Mouse (Mus musculus) NIH3T3 (cell line): Measurements from ENCODE around the gene Specc1.
"Not testable (repeated sequence)": the region's sequence is repeated elsewhere in the genome, so short reads cannot be mapped to it uniquely, and the experiment has no call there.

Source experiments
- DNase-seq: peaks from one replicate; pipeline ENCODE4 v3.0.0-alpha.2; 2012; ENCODE audit warnings: low read depth

The Specc1 gene

DNA sequence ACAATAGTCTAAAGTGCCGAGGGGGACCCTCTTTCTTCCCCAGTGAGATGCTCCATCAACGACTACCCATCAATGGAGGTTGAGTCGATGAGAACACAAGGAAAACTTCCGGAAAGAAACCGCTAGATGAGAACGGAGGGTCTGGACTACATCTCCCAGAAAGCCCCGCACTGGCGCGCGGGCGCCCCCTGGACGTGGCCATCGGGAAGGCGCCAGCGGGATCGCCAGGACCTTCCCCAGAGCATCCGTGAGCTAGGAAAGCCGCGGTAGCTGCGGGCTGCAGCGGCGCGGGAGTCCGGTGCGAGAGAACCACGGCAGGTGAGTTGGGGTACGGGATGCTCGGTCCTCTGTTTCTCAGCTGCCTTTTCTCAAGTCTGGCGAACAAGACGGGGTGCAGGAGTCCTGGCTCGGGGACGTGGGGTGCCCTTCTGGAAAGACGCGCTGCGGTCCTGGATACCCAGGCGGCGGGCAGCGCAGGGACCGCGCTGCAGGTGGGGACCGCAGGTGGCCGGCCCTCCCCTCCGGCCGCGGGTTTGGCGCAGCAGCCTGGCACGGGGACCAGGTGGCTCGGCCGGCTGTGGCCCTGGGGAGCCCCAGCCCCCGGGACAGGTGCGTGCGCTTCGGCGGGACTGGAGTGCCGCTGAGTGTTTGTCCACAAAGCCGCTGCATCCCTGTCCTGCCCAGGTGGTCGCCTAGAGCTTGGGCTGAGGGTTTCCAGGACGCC lies at the start of gene Specc1:
Gene Specc1 (plus strand): TSS at position 192 of the 724 bp plus-strand sequence.
- peak; percentile 96 for DNase-seq

DNA sequence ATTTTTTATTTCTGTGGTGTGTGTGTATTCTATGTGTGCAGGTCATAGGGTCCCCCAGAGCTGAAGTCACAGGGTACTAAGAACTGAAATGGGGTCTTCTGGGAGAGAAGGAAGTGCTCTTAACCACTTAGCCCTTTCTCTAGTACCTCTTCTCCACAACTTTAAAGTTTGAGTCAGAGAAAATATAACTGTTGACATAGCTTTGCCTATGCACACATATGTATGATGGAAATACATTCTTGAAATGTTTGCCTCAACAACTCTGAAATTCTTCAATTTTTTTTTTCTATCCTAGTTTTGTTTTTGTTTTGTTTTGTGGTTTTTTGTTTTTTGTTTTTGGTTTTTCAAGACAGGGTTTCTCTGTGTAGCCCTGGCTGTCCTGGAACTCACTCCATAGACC lies 48.2 kb upstream of the Specc1 start:
- DNase-seq, result no peak

DNA sequence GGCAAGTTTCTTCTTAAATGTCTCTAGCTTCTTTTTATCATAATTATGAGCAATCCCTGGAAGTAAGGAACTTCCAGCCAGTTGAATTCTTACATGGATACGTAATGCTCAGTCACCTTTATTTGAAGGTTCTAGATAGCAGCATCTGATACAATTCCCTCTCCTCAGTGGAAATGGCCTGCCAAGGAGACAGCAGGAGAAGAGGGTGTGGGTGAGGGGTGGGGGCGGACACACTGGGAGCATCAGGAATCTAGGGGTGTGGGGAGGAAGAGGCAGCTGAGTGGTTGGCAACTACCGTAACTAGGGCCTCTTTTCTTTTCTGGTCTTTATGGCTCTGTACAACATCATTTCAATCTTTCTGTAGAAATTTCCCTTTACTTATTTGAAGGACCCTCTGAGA lies 36.9 kb upstream of the Specc1 start:
- no peak for DNase-seq

DNA sequence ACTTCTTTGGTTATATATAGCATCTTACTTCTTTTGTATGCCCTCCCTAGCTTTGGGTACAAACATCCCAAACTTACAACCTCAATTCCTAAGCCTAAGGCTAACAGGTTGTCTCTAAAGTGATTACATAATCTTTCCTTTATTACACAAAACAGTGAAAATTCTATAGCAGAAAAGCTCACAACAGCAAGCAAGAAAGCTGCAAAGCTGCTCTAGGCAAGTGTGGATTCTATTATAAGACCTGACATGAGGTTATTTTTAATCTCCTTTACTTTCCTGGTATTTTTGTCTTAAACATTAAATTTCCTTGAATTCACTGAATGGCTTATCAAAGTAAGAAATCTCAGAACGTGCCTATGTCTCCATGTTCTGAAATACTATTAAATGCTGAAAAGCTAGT lies 33.3 kb upstream of the Specc1 start:
- DNase-seq, result no peak

DNA sequence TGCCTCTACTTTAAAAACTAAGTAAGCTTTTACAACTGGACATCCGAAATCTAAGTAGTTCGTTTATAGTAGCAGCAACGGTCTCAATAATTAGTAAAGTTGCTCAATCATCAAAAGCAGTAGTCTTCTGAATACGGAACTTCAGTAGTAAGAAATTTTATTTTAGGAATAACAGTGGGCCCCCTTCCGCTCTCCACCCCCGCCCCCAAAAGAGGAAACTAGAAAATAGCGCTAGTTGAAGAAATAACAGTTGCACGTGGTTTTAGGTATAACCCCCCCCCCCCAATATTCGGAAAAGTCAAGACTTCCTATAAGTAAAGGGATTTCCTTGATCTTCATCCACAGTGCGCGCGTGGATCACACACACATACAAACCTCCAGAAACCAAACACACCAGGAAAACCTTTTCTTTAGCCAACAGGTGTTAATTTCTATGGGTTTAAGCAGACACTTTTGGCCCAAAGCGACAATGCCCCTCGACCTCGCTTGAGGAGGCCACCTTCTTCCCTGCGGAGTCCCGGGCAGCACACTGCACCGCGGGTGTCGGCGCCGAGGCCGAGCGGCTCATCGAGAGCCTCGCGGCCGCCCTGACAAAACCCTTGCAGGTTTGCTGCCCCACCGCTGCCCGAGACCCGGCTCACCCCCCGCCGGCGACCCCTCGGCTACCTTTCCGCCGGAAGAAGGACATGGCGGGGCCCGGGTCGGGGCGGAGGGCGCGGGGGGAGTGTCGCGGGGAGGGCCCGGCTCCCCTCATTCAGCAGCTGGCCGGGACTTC lies 27.1 kb upstream of the Specc1 start:
- no peak for DNase-seq

DNA sequence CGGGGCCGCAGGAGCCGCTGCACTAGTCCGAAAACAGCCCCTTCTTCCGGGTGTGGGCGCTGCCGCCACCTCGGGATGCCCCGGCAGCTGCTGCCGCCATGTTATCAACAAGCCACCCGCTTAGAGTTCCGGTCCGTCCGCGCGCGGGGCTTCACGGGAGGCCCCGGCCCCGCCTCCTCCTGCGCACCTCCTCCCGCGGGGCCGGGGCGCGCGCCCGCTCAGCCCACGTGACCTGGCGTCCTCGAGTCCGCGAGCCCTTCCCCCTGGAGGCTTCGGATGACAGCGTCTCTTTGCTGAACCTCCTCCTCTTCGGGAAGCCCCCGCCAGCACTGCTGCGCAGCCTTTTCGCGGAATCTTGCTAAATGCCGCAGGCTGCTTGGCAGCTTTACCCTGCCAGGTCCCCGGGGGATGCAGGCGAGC lies 26.5 kb upstream of the Specc1 start, which contains the start of gene Akap10:
Gene Akap10 (minus strand): TSS at position 155 of the 420 bp plus-strand sequence.
- DNase-seq, result peak; percentile 98

DNA sequence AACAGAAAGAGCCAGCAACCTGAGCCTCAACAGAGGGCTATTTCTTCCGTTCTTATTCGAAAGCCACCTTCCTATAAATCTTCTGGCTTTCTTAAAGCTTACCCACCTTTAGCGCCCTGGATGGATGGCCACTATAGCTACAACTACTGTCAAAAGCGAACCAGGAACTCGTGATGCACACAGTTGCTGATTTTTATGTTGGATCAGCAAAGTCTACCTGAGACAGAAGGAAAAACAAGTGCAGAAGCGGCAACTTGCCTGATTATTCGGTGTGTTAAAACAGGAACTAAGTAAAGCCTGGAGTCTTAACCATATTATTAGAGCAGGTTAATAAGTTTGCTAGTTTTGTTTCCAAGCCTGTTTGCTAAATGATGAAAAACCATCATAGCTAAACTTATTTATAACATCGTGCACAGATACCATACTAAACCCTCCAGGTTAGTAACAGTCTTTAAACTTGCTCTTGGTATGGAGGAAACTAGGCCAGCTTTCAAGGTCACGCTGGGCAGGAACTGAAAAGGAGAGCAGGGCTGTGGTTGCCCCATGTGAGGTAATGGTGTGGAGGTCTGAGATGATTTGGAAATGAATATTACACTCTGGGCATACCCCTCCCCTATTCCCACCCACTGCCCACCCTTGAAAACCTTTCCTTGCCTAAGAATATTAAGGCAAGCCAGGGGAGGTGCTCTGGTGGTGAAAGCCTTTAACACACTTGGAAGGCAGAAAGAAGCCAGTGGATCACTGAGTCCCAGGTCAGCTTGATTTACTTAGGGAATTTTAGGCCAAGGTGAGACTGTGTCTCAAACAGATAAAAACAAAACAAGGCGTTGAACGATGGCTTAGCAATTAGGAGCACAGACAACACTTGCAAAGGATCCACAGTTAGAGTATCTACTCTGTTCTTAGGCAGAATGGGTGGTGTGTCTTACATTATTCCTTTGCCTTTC lies 25.6 kb upstream of the Specc1 start:
- peak; percentile 36 for DNase-seq

DNA sequence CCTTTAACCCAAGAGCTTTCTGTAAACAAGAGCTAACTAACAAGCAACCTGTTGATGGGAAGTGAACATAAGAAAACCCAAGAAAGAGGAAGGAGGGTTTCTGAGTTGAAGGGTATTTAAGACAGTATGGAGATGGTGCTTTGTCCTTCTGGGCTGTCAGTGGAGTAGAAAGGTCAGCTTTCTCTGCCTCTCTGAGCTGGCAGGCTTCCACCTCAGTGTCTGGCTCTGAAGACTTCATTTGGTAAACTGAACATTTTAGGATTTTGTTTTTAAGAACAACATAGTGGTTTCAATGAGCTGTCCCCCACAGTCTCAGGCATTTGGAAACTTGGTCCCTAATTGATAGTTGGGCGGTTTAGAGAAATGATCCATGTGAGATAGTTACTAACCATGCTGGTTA lies 18.8 kb upstream of the Specc1 start:
- no peak for DNase-seq

DNA sequence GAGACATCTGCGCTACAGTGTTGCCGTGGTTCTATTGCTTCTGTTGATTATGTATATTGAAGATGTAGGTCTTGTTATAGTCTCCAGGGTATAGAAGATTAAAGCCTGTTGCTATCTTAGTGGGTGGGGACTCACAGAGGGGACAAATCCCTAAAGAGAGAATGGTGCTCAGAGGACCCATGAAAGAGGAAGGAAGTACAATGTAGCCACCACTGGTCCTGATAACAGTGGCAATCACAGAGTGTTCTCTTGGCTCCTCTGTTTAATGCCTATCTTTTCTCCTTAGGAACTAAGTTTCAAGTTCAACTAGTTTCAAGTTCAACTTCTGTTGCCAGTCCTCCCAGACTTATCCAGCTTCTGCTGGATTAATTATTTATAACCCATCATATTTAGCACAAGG lies 13.7 kb upstream of the Specc1 start:
- no peak for DNase-seq

DNA sequence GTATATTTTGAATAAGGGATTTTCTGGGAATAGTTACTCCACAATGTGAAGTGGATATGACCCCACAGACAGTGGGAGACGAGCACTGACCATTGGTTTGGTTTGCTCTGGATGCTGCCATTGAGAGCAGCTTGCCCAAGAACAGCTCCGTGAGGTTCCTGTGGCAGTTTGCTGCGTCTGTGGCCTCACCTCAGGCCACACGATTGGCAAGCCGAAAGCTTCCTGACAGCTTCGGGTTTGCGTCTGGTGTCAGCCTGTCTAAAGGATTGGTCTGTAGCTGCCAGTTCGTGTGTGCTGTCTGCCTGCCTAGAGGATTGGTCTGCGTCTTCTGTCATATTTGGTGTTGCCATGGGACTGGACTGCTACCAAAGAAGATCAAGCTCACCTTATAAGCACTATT lies 12.1 kb upstream of the Specc1 start:
- no peak for DNase-seq

DNA sequence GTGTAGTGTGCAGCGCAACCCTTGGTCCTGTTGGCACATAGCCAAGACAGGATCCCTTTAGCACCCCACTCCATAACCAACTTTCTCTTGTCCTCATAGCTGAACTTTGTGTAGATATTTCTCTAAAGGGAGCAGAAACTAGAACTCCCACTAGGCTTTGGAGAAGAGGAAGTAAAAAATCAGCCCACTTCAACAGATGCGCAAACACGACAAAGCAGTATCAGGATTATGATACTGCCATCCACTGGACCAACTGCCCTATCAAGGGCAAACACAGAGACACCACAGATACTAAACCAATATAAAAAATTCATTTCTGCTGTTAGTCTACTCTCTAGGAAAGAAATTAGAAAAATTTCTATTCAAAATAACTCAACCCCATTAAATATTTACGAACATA lies 10.0 kb upstream of the Specc1 start:
- DNase-seq, result no peak

DNA sequence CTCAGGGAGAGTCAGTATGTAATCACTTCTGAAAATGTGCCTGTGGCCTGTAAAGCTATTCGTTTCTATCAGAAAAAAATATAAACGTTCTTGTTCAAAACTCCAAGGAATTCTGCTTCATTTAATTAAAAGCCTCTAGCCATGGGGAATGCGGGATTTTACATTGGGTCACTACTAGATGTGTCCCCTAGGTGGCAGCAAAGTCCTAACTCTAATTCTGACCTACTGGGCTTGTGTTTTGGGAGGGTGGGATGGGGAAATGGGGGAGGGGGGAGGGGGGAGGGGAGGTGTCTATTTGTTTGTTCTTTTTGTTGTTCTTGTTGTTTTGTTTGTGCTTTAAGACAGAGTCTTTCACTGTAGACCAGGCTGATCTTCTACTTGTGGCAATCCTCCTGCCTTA lies 7.2 kb upstream of the Specc1 start:
- DNase-seq, result peak; percentile 83

DNA sequence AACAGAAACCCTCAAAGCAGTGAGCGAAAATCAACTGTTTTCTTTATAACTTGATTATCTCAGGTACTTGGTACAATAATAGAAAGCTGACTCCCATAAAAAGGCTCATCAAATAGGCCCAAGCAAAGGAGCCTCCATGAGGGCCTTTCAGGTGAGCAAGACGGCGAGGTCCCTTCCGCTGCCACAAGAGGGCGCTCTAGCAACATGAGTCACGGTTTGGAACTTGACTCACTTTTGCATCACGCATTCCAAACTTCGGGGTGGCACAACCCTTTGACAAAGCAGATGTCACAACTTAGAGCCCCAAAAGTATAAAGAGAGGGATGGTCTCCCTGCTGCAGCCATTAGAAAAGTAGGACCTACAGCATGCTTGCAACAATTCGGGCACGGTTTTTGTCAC lies 5.9 kb upstream of the Specc1 start:
- peak; percentile 93 for DNase-seq

DNA sequence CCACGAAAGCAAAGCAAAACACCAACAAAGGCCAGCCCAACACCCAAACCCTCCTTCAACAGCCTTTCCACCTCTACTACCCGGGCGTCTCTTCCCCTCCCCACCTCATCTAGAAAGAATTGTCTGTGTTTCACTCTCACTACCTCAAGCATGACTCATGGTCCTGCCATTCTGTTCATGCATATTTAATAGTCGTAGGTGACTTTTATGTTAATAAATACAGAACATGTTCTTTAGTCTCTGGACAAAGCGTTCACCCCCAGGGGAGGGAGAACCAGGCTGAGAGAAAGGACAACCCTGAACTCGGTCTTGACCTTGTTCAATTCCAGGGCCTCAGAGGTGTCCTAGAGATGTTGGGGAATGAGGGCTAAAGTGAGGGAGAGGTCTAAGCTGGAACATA lies 1.4 kb upstream of the Specc1 start:
- peak; percentile 26 for DNase-seq

DNA sequence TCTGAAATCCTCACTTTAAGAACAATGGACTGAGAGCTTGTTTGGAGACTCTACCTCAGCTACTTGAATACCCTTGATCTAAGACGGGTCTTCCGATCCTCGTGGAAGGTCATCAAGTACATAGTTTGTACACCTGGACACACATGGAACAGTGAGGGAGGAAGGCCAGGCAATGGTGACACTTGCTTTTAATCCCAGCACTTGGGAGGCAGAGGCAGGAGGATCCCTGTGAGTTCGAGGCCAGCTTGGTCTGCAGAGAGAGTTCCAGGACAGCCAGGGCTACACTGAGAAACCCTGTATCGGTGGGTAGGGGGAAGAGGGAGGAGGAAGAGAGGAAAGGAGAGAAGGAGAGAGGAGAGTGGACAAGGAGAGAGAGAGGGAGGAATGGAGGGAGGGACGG lies 612 bp upstream of the Specc1 start:
- DNase-seq, result no peak

DNA sequence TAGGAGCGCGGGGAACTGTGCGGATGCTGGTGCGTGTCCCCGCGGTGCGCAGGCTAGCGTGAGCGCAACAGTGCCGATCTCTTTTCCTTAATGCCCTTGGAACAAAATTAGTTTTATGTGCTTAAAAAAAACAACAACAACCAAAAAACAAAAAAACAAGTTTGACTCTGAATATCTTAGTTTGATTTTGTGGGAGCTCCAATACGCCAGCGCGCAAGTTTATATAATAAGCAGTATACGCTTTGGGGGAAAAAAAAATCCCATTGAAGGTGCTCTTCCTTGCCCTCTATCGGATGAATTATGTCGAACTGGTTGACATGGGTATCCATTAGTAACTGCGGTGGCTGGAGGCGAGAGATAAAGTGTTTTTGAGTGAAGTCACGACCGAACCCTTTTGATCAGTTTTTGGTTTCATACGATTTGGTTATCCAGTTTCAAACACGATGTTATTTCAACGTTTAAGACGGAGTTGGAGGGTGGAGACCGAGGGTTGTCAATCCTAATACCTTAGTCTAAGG lies 792 bp downstream of the Specc1 start:
- no peak for DNase-seq

DNA sequence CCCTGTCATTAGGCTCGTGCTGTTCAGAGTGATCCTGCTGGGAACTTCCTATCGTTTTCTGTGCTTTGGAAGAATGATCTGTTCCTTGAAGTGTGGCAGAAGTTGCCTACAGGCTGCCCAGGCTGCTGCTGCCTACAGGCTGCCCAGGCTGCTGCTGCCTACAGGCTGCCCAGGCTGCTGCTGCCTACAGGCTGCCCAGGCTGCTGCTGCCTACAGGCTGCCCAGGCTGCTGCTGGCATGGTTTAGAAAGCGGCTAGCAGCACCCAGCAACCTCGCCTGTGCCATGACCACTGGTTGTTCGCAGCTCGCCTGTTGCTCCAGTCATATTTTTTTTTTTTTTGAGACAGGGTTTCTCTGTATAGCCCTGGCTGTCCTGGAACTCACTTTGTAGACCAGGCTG lies 2.1 kb downstream of the Specc1 start:
- not testable (repeated sequence) for DNase-seq

DNA sequence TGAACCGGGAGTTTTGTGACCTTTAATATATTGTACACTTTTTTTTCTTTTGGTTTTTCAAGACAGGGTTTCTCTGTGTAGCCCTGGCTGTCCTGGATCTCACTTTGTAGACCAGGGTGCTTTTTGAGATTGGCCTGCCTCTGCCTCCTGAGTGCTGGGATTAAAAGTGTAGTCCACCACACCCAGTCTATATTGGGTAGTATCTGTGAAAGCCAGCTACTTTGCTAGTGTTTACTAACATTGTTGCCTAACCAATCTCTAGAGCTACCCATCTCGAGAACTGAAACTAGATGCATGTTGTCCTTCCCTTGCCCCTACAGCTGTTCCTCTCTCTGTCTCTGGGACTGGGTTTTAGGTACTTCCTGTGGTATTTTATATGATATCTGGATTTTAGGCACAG lies 3.5 kb downstream of the Specc1 start:
- DNase-seq, result no peak

DNA sequence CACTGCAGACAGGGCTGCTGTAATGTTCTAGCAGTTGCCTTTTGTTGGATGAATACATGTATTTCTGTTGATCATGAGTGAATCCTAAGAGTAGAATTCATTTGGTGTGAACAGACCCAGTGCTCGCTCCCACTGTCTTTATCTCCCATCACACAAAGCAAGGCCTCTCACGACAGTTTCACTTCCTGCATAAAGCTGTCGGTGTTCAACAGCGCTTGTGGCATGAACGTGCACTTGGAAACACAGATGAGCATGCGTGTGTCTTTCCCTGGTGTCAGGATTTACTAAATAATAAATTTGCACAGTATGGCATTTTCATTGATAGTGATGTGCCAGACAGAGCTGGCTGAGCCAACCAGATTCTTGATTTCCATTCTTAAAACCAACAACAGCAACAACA lies 6.1 kb downstream of the Specc1 start:
- no peak for DNase-seq

DNA sequence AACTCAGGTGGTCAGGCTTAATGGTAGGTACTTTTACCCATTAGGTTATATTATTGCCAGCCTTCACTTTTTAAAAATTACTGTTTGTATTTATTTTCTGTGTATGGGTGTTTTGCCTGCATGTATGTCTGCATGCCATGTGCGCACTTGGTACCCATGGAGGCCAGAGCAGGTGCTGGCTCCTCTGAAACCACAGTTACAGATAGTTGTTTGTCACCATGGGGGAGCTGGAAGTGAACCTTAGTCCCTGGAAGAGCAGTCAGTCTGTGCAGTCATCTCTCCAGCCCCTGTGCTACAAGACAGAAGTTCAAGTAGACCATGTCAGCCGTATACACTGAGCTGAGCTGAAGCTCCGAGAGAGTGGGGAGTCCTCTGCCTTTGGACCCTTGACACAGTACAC lies 6.6 kb downstream of the Specc1 start:
- no peak for DNase-seq

DNA sequence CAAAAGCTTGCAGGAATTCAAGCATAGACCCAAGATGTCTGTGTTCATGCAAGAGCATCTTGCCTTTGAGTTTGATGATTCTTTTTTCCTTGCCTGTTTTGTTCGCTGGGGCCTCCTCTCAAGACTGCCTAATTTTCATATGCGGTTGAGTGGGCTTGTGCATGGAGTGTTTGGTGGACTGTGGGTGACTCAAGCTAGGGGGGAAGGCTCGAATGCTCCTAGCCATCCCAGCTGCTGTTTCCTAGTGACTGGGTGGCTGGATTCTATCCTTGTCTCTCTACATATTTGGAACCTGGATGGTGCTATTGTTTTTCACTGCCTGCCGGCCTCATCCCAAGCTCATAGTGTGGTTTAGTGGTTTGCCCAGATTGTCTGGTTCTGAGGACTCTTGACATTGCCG lies 8.0 kb downstream of the Specc1 start:
- no peak for DNase-seq

DNA sequence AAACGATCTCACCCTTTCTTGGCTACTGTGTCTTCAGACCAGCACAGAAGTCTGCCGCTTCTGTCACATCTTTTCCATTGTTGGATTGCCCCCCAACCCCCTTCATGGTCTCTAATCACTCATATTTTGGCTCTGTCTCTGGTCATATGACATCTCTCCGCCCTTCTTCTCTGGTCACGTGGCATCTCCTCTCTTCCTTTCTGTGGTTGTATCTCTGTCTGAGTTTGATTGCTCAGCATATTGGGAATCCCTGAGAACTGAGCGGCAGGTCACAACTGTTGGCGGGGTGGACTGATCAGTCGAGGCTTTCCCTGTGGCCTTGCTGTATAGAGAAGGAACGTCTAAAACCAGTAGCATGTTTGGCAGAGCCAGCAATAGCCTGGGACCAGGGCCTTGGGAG lies 10.5 kb downstream of the Specc1 start:
- no peak for DNase-seq
